Mouse (Mus musculus) megakaryocyte, embryonic 14.5 days (primary cell): ENCODE data around the gene Ccdc124.

Experiments
- FLI1 ChIP-seq: IDR thresholded peaks from 2 replicates; pipeline ENCODE4 v1.6.1; 2012; ENCODE audit warnings: low read length, inconsistent platforms, mixed read lengths
- GATA1 ChIP-seq: IDR thresholded peaks from 3 replicates; pipeline ENCODE4 v1.6.1; 2012; ENCODE audit warnings: mixed read lengths, low read length, inconsistent platforms, borderline replicate concordance

- TF ChIP-seq GATA1 (no peak), FLI1 (no peak)
Measured at GRCm38 (mm10) chr8:70891356-70891755, 17.6 kb upstream of the Ccdc124 start.
